Mouse (Mus musculus) hindbrain, postnatal 0 days (tissue): ENCODE data around the gene Trim71. TPM values are rescaled to one million over a fixed set of nuclear protein-coding genes. Genes with fewer than 3 reads are reported as not detected.

Experiments used
- ATAC-seq: fragments of 200-750 bp; cut with Nextera tagmentation; 2 replicates; pipeline ENCODE4 v1.8.0; 2017; ENCODE audit warnings: mild to moderate bottlenecking, moderate TSS enrichment, moderate library complexity
- DNase-seq: peaks from one replicate; pipeline ENCODE4 v3.0.0-alpha.2; 2015; ENCODE audit warnings: low spot score
- H3K27ac ChIP-seq: fragments of 300-500 bp; sonication (generic); 2 replicates; pipeline ENCODE4 v1.5.1; 2014; ENCODE audit warnings: mild to moderate bottlenecking
- H3K27me3 ChIP-seq: fragments of 300-500 bp; sonication (generic); 2 replicates; pipeline ENCODE4 v1.6.1; 2014; ENCODE audit warnings: low read length, mixed read lengths; ENCODE audit not compliant: insufficient read depth
- H3K36me3 ChIP-seq: fragments of 300-500 bp; sonication (generic); 2 replicates; pipeline ENCODE4 v1.6.1; 2014; ENCODE audit warnings: low read length, mixed read lengths; ENCODE audit not compliant: insufficient read depth
- H3K4me1 ChIP-seq: fragments of 300-500 bp; sonication (generic); 2 replicates; pipeline ENCODE4 v1.6.1; 2014; ENCODE audit warnings: antibody characterized with exemption, low read length, mixed read lengths; ENCODE audit not compliant: insufficient read depth
- H3K4me2 ChIP-seq: fragments of 300-500 bp; sonication (generic); 2 replicates; pipeline ENCODE4 v1.6.1; 2014; ENCODE audit warnings: low read depth, mild to moderate bottlenecking, low read length, moderate library complexity, mixed read lengths
- H3K4me3 ChIP-seq: fragments of 300-500 bp; sonication (generic); 2 replicates; pipeline ENCODE4 v1.5.1; 2014; ENCODE audit warnings: low read length
- H3K9ac ChIP-seq: fragments of 300-500 bp; sonication (generic); replicated peaks from 2 replicates; pipeline ENCODE4 v1.6.1; 2014; ENCODE audit warnings: mild to moderate bottlenecking, low read length, moderate library complexity, mixed read lengths
- H3K9me3 ChIP-seq: fragments of 300-500 bp; sonication (generic); 2 replicates; pipeline ENCODE4 v1.6.1; 2016; ENCODE audit warnings: low read length, mixed read lengths
- CTCF ChIP-seq: IDR thresholded peaks from 2 replicates; pipeline ENCODE4 v1.5.1; 2016; ENCODE audit warnings: antibody characterized with exemption, control low read depth, low read depth
- WGBS: fragments of 180-500 bp; shearing (Covaris S2); extraction: QIAGEN DNeasy Blood & Tissue Kit; methylation state at CpG from one replicate; pipeline ENCODE4 v1.1.7; 2014; 5-methylcytosine and 5-hydroxymethylcytosine counted together
- polyA plus RNA-seq: library from polyadenylated mRNA; unstranded; fragments of >200 nt; fragmentation: Nextera tagmentation; extraction: Ambion mirVana; gene quantifications from 2 replicates; pipeline ENCODE4 v1.2.1, GENCODE M21; 2015
- total RNA-seq: library from RNA; depleted of rRNA; stranded (reverse); fragments of >200 nt; gene quantifications from 2 replicates; pipeline ENCODE4 v1.2.3, GENCODE M21; 2014; rRNA removed

Trim71 gene
- total RNA-seq (0.10 and 0.25 TPM in 2 replicates), polyA plus RNA-seq (0.20 and 0.24 TPM in 2 replicates)

- Histone ChIP-seq H3K27me3 (peaks cover 55% of the 10 kb centered on the region), H3K4me3 (peak within 1 kb of the TSS; percentile 48), H3K9ac (peak within 1 kb of the TSS; percentile 52), H3K27ac (no peak within 1 kb of the TSS), H3K4me1 (no peaks in the 10 kb centered on the region; the same call in 1 of the 2 replicates), H3K36me3 (no peaks in the 10 kb centered on the region), H3K4me2 (peak within 1 kb of the TSS; percentile 70), H3K9me3 (no peaks in the 10 kb centered on the region)
- ATAC-seq (peak; percentile 67), DNase-seq (peak; percentile 45)
- WGBS, result under 1% methylated on average over 90 of the region's 91 CpGs
- no peak for TF ChIP-seq CTCF
Measured at GRCm38 (mm10) chr9:114563761-114564606, at the start of gene Trim71. TSS of gene Trim71 (minus strand) at chr9:114564369.

- H3K4me2 ChIP-seq, result no peak overlapping the region
- DNase-seq, result no peak
- 97% methylated on average over 4 of the region's 4 CpGs for WGBS
Measured at GRCm38 (mm10) chr9:114613026-114613425, 48.9 kb upstream of the Trim71 start.

GRCm38 (mm10) chr9:114612566-114612965, 48.4 kb upstream of the Trim71 start:
- 90% methylated on average over 4 of the region's 4 CpGs for WGBS
- H3K4me2 ChIP-seq, result no peak overlapping the region
- TF ChIP-seq CTCF, result no peak
- no peak overlapping the region for H3K9ac ChIP-seq
- ATAC-seq (no peak), DNase-seq (no peak)
- H3K4me3 ChIP-seq, result no peak overlapping the region
- peaks cover 59% of the 10 kb centered on the region for H3K36me3 ChIP-seq
- no peaks in the 10 kb centered on the region for H3K27me3 ChIP-seq
- H3K9me3 ChIP-seq, result no peaks in the 10 kb centered on the region
- no peak overlapping the region for H3K27ac ChIP-seq
- no peaks in the 10 kb centered on the region for H3K4me1 ChIP-seq

More at GRCm38 (mm10) chr9:114613026-114613425, 48.9 kb upstream of the Trim71 start:
- Histone ChIP-seq H3K4me1 (no peaks in the 10 kb centered on the region), H3K9me3 (no peaks in the 10 kb centered on the region), H3K27me3 (no peaks in the 10 kb centered on the region), H3K4me3 (no peak overlapping the region), H3K36me3 (peaks cover 61% of the 10 kb centered on the region), H3K9ac (no peak overlapping the region), H3K27ac (no peak overlapping the region)
- no peak for ATAC-seq
- no peak for TF ChIP-seq CTCF

GRCm38 (mm10) chr9:114610266-114610665, 46.1 kb upstream of the Trim71 start:
- Histone ChIP-seq H3K27ac (no peak overlapping the region), H3K4me3 (no peak overlapping the region), H3K27me3 (no peaks in the 10 kb centered on the region), H3K4me2 (no peak overlapping the region), H3K36me3 (peaks cover 60% of the 10 kb centered on the region), H3K9ac (no peak overlapping the region), H3K9me3 (no peaks in the 10 kb centered on the region), H3K4me1 (no peaks in the 10 kb centered on the region)
- no peak for TF ChIP-seq CTCF
- no peak for DNase-seq
- 97% methylated on average over 3 of the region's 3 CpGs for WGBS
- no peak for ATAC-seq

- Histone ChIP-seq H3K4me1 (no peaks in the 10 kb centered on the region), H3K27ac (peak overlapping the region; percentile 38; the same call in 1 of the 2 replicates), H3K9ac (no peak overlapping the region), H3K36me3 (peaks cover 25% of the 10 kb centered on the region), H3K9me3 (no peaks in the 10 kb centered on the region), H3K4me3 (no peak overlapping the region), H3K4me2 (no peak overlapping the region), H3K27me3 (no peaks in the 10 kb centered on the region)
- 0 out of 2 replicates have a peak, but pooled peaks have one; percentile 4 for TF ChIP-seq CTCF
- DNase-seq (peak; percentile 77), ATAC-seq (peak; percentile 81)
- 47% methylated on average over 12 of the region's 12 CpGs for WGBS
Measured at GRCm38 (mm10) chr9:114603876-114604540, 39.8 kb upstream of the Trim71 start.

- H3K36me3 ChIP-seq, result peaks cover 31% of the 10 kb centered on the region
Measured at GRCm38 (mm10) chr9:114601096-114601495, 36.9 kb upstream of the Trim71 start.

More at GRCm38 (mm10) chr9:114601096-114601495, 36.9 kb upstream of the Trim71 start:
- ATAC-seq (no peak), DNase-seq (no peak)
- no peak overlapping the region for H3K9ac ChIP-seq
- TF ChIP-seq CTCF, result no peak
- no peaks in the 10 kb centered on the region for H3K9me3 ChIP-seq
- no peaks in the 10 kb centered on the region for H3K27me3 ChIP-seq
- no peak overlapping the region for H3K4me3 ChIP-seq
- no peak overlapping the region for H3K4me2 ChIP-seq
- no peak overlapping the region for H3K27ac ChIP-seq
- 45% methylated on average over 1 of the region's 1 CpGs for WGBS
- H3K4me1 ChIP-seq, result no peaks in the 10 kb centered on the region
